Mouse (Mus musculus) ES-Bruce4 (cell line): ENCODE data around the gene Tomm20l.

Source experiments
- CTCF ChIP-seq: IDR thresholded peaks from one replicate; pipeline ENCODE4 v1.8.1; 2011; ENCODE audit warnings: low read depth, low read length
- POLR2A ChIP-seq: IDR thresholded peaks from one replicate; pipeline ENCODE4 v1.8.1; 2011; ENCODE audit warnings: low read length; ENCODE audit not compliant: insufficient read depth

DNA sequence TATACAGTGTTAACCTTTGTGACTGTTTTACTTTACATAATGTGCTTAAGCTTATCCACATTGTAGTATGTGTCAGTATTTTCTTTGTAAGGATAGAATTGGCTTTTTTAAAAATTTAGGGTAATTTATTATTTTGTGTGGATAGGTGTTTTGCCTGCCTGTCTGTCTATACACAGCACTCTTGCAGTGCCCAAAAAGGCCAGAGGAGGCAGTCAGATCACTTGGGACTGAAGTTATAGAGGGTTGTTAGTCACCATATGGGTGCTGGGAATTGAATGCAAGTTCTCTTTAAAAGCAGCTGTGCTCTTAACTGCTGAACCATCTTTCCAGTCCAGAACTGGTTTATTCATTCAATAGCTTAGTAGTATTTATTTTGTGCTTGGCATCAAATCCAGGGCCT is 30.0 kb downstream of the Tomm20l start:
- no peak for TF ChIP-seq CTCF
- no peak for TF ChIP-seq POLR2A
